Comparison of ENCODE assay signal across 9 mouse cellular contexts in genomic region chr11:94428091-94428835, GRCm38 (mm10). TPM values are rescaled to one million over a fixed set of nuclear protein-coding genes. Genes with fewer than 3 reads are reported as not detected.
A peak's percentile ranks its signal among the peaks of the same experiment; 100 is the strongest.
DNase-seq lines count a peak whose midpoint lies in the region; ATAC-seq and TF ChIP-seq lines count a peak whose summit lies in the region.
"Had no signal": no experiment of that assay in that cellular context is flagged by ENCODE, and none has a peak within 500 bp of the region (broad histone marks: within the 10 kb centered on the region; RNA-seq: fewer than 3 reads in every experiment).

No protein-coding gene starts in this region.

- 27% methylated on average over 4 of the region's 4 CpGs for WGBS in forebrain, embryonic 13.5 days
- 36% methylated on average over 4 of the region's 4 CpGs for WGBS in midbrain, embryonic 16.5 days

- peaks cover 22% of the 10 kb centered on the region for H3K36me3 ChIP-seq in forebrain, embryonic 13.5 days (ENCODE audit: poor library complexity, severe bottlenecking)
- H3K36me3 ChIP-seq in midbrain, embryonic 16.5 days (ENCODE audit: control insufficient read depth, insufficient read depth, low read length), result peaks cover 15% of the 10 kb centered on the region
- H3K36me3 ChIP-seq: liver, embryonic 13.5 days had no signal

- ATAC-seq in forebrain, embryonic 13.5 days, result peak; percentile 84
- peak; percentile 79 for ATAC-seq in midbrain, embryonic 16.5 days

- H3K27me3 ChIP-seq in forebrain, embryonic 13.5 days, result no peaks in the 10 kb centered on the region
- no peaks in the 10 kb centered on the region for H3K27me3 ChIP-seq in midbrain, embryonic 16.5 days (ENCODE audit: control insufficient read depth, insufficient read depth, low read depth, low read length)

- DNase-seq in thymus, postnatal 0 days (ENCODE audit: low spot score), result peak; percentile 13
- no peak for DNase-seq in thymus, postnatal 4 days
- peak; percentile 62 for DNase-seq in heart, postnatal 36 days
- peak; percentile 97 for DNase-seq in kidney, postnatal 4 days
- DNase-seq in T-cell, adult 2 months (ENCODE audit: low spot score), result no peak
- DNase-seq in left cerebral cortex, adult 2 months (ENCODE audit: extremely low spot score in 1 of 2, low spot score in 2 of 2), result no peak
- DNase-seq: liver, embryonic 13.5 days had no signal

- peak overlapping the region; percentile 16; the same call in 1 of the 2 replicates for H3K4me2 ChIP-seq in forebrain, embryonic 13.5 days
- no peak overlapping the region for H3K4me2 ChIP-seq in midbrain, embryonic 16.5 days (ENCODE audit: low read length)
- H3K4me2 ChIP-seq: liver, embryonic 13.5 days had no signal

- no peak overlapping the region for H3K9ac ChIP-seq in forebrain, embryonic 13.5 days
- no peak overlapping the region for H3K9ac ChIP-seq in midbrain, embryonic 16.5 days (ENCODE audit: low read depth, low read length)
- H3K9ac ChIP-seq: liver, embryonic 13.5 days had no signal

- no peaks in the 10 kb centered on the region for H3K9me3 ChIP-seq in forebrain, embryonic 13.5 days (replicated peaks)
- H3K9me3 ChIP-seq in midbrain, embryonic 16.5 days (replicated peaks; ENCODE audit: control insufficient read depth, low read length, poor library complexity, severe bottlenecking), result no peaks in the 10 kb centered on the region
- H3K9me3 ChIP-seq: liver, embryonic 13.5 days had no signal

- H3K4me1 ChIP-seq in forebrain, embryonic 13.5 days, result peaks cover 44% of the 10 kb centered on the region
- peaks cover 12% of the 10 kb centered on the region for H3K4me1 ChIP-seq in midbrain, embryonic 16.5 days (ENCODE audit: control insufficient read depth, insufficient read depth, low read length)

- intact Hi-C loops in heart, postnatal 36 days (cut with DNase I), result no loop called here
- intact Hi-C loops in left cerebral cortex, adult 2 months (cut with DNase I), result no loop called here

- no peak overlapping the region for H3K4me3 ChIP-seq in forebrain, embryonic 13.5 days
- no peak overlapping the region for H3K4me3 ChIP-seq in midbrain, embryonic 16.5 days (ENCODE audit: low read depth, low read length)
- no peak overlapping the region for H3K4me3 ChIP-seq in left cerebral cortex, adult 2 months
- H3K4me3 ChIP-seq: liver, embryonic 13.5 days had no signal

- H3K27ac ChIP-seq in forebrain, embryonic 13.5 days, result peak overlapping the region; percentile 72
- H3K27ac ChIP-seq in midbrain, embryonic 16.5 days (ENCODE audit: low read length), result peak overlapping the region; percentile 47
- no peak overlapping the region; the same call in 1 of the 2 replicates for H3K27ac ChIP-seq in left cerebral cortex, adult 2 months
- H3K27ac ChIP-seq: liver, embryonic 13.5 days had no signal

- no peak for TF ChIP-seq CTCF in left cerebral cortex, adult 2 months (IDR thresholded peaks at IDR 0.05)

RNA-seq across cellular contexts. Expression of gene Abcc3, which starts 35.5 kb away (rescaled TPM):
- polyA plus RNA-seq in thymus, postnatal 0 days (2015; fragmentation: Nextera tagmentation; extraction: Ambion mirVana), result 2.6 and 2.8 TPM in 2 replicates
- polyA plus RNA-seq in forebrain, embryonic 13.5 days (2015; fragmentation: Nextera tagmentation; extraction: Ambion mirVana), result 0.31 and 0.54 TPM in 2 replicates
- 1 to 10 TPM; 1.7 to 3.9 TPM for total RNA-seq in heart, postnatal 36 days (2021)
- polyA plus RNA-seq in midbrain, embryonic 16.5 days (2015; fragmentation: Nextera tagmentation; extraction: Ambion mirVana), result 0.57 and 0.92 TPM in 2 replicates
- 1 to 10 TPM; 1.6 to 2.4 TPM for total RNA-seq in left cerebral cortex, adult 2 months (2021)

RNA-seq across cellular contexts. Expression of gene Cacna1g, which starts 45.7 kb away (rescaled TPM):
- polyA plus RNA-seq in thymus, postnatal 0 days (2015; fragmentation: Nextera tagmentation; extraction: Ambion mirVana), result 0.21 and 0.23 TPM in 2 replicates
- polyA plus RNA-seq in forebrain, embryonic 13.5 days (2015; fragmentation: Nextera tagmentation; extraction: Ambion mirVana), result 5.4 and 8.4 TPM in 2 replicates
- total RNA-seq in heart, postnatal 36 days (2021), result 10 to 100 TPM; 13.8 to 14.2 TPM
- polyA plus RNA-seq in midbrain, embryonic 16.5 days (2015; fragmentation: Nextera tagmentation; extraction: Ambion mirVana), result 18.4 and 21.2 TPM in 2 replicates
- 10 to 100 TPM; 93.0 to 98.7 TPM for total RNA-seq in left cerebral cortex, adult 2 months (2021)

RNA-seq across cellular contexts. Expression of gene Spata20, which starts 57.7 kb away (rescaled TPM):
- polyA plus RNA-seq in thymus, postnatal 0 days (2015; fragmentation: Nextera tagmentation; extraction: Ambion mirVana), result 0.09 TPM in 1 of 2 replicates, not detected in the other
- polyA plus RNA-seq in forebrain, embryonic 13.5 days (2015; fragmentation: Nextera tagmentation; extraction: Ambion mirVana), result 0.18 TPM in 1 of 2 replicates, not detected in the other
- total RNA-seq in heart, postnatal 36 days (2021), result under 1 TPM; 0.42 to 0.62 TPM
- polyA plus RNA-seq in midbrain, embryonic 16.5 days (2015; fragmentation: Nextera tagmentation; extraction: Ambion mirVana), result 0.43 and 0.66 TPM in 2 replicates
- under 1 TPM; 0.41 to 0.51 TPM for total RNA-seq in left cerebral cortex, adult 2 months (2021)
- polyA plus RNA-seq: liver, embryonic 13.5 days had no signal

Comparison
In these comparisons a context has a peak if more than half of its experiments do, and no peak if none do; other contexts are left out.
1. DNase-seq: peak in thymus, postnatal 0 days (single experiment), heart, postnatal 36 days (2 of 2) and kidney, postnatal 4 days (2 of 2); none in thymus, postnatal 4 days (single experiment), T-cell, adult 2 months (single experiment) and left cerebral cortex, adult 2 months (0 of 2).